Mouse (Mus musculus) layer of hippocampus, adult 9-11 months (tissue): ENCODE measurements at regions not wholly inside any gene's neighbourhood (a gene's known extent, or its start where the extent isn't known, plus 50 kb on each side); places are given as distances from the start of the nearest gene placed in this dataset.

Source experiments
- DNase-seq: peaks from one replicate; pipeline ENCODE4 v3.0.0; 2022

GRCm38 (mm10) chr16:29706996-29707395 is 127.9 kb downstream of the Opa1 start:
- no peak for DNase-seq

GRCm38 (mm10) chr16:29707656-29708055 is 128.5 kb downstream of the Opa1 start:
- DNase-seq = no peak

- no peak for DNase-seq
These were observed 129.9 kb downstream of the Opa1 start for GRCm38 (mm10) chr16:29709072-29709471.

- DNase-seq = no peak
These were observed 132.3 kb downstream of the Opa1 start for GRCm38 (mm10) chr16:29711386-29711785.

GRCm38 (mm10) chr16:29711912-29712681 is 133.0 kb downstream of the Opa1 start:
- peak; percentile 16 for DNase-seq

- peak; percentile 56 for DNase-seq
These were observed 135.5 kb downstream of the Opa1 start for GRCm38 (mm10) chr16:29714612-29715127.

- DNase-seq = no peak
These were observed 139.8 kb downstream of the Opa1 start for GRCm38 (mm10) chr16:29718965-29719364.

- DNase-seq = no peak
These were observed 140.7 kb downstream of the Opa1 start for GRCm38 (mm10) chr16:29719571-29720451.

GRCm38 (mm10) chr16:29725153-29725552 is 146.0 kb downstream of the Opa1 start:
- DNase-seq = no peak

GRCm38 (mm10) chr16:29725563-29725962 is 146.4 kb downstream of the Opa1 start:
- DNase-seq = no peak

- no peak for DNase-seq
These were observed 148.3 kb downstream of the Opa1 start for GRCm38 (mm10) chr16:29727397-29727796.

- peak; percentile 73 for DNase-seq
These were observed 149.8 kb downstream of the Opa1 start for GRCm38 (mm10) chr16:29728769-29729481.

- DNase-seq = no peak
These were observed 150.9 kb downstream of the Opa1 start for GRCm38 (mm10) chr16:29730010-29730409.

- no peak for DNase-seq
These were observed 153.8 kb downstream of the Opa1 start for GRCm38 (mm10) chr16:29732889-29733288.

- DNase-seq = no peak
These were observed 154.7 kb downstream of the Opa1 start for GRCm38 (mm10) chr16:29733847-29734246.

- peak; percentile 48 for DNase-seq
These were observed 155.2 kb downstream of the Opa1 start for GRCm38 (mm10) chr16:29734324-29734723.

- DNase-seq = peak; percentile 36
These were observed 155.7 kb downstream of the Opa1 start for GRCm38 (mm10) chr16:29734738-29735250.

GRCm38 (mm10) chr16:29735371-29736008 is 156.4 kb downstream of the Opa1 start:
- no peak for DNase-seq

- DNase-seq = no peak
These were observed 157.1 kb downstream of the Opa1 start for GRCm38 (mm10) chr16:29736211-29736610.

GRCm38 (mm10) chr16:29738075-29738474 is 158.9 kb downstream of the Opa1 start:
- DNase-seq = no peak

GRCm38 (mm10) chr16:29742497-29743230 is 163.5 kb downstream of the Opa1 start:
- no peak for DNase-seq

- no peak for DNase-seq
These were observed 166.4 kb downstream of the Opa1 start for GRCm38 (mm10) chr16:29745486-29745885.
